Mouse (Mus musculus) MEL-GATA-1-ER (cell line): Measurements from ENCODE around the gene Npr3.
"Not testable (repeated sequence)": the region's sequence is repeated elsewhere in the genome, so short reads cannot be mapped to it uniquely, and the experiment has no call there.

ENCODE experiments used
- DNase-seq: peaks from one replicate; pipeline ENCODE4 v3.0.0-alpha.2; 2012; ENCODE audit warnings: low read depth; ENCODE audit errors: extremely low read depth

Gene Npr3

DNA sequence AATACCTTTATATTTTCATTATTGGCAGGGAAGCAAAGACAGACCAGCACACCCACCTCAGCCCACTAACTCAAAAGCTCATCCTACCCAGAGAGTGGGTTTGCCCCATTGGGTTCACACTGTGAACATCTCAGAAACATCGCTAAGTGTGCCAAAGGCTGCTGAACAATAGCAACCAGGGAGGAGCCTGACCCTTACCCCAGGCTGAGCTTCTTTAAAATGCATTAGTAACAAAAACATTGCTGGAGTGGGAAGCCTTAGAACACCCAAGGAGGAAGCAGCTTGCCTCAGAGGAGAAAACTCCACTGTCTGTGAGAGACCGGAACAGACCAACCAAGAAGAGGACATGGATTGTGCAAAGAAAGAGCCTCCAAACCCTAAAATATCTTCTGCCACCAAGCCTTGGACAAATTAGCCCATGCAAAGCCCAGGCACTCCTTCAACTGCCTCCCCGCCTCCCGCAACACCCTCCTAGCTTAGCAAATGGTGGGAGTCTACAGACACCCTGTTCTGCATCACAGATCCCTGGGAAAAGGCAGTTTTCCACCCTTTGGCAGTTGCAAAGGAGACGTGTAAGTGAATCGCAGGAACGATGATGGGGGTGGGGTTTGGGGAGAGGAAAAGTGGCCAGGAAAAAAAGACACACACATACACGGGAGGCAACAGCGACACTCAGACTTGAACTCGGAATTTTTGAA lies 24.4 kb downstream of the Npr3 start:
- no peak for DNase-seq

DNA sequence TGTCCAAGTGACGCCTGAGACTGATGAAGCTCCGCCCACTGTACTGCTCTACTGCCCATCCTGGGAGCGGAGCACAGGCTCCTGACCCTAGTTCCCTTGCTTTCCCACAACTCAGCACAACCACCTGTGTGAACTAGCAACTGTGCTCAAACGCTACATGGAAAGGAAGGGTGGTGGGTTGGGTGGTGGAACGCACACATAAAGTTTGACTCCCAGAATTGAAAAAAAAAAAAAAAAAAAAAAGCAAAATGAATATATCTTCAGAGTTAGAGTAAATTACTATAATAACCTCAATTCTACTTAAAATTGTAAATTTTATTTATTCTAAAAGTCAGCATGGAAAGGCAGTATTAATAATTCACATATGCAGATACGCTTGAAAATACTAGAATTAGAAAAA lies 25.3 kb downstream of the Npr3 start:
- no peak for DNase-seq

DNA sequence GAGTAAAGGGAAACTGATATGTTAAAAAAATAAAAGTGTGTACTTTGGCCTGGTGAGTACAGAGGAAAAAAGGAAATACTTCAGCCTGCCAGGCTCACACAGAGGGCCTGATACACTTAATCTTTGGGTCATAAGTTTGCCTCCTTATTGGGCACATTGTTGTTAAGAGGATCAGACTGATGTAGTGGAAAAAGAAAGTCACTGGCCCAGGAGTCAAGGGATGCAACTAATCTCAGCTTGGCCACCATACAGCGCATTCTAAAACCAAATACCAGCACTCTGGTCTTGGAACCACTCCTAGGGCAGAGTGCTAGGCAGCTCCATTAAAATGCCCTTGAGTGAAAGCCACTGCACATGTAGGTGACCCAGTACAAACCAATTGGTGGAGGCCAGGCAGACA lies 28.8 kb downstream of the Npr3 start:
- no peak for DNase-seq

DNA sequence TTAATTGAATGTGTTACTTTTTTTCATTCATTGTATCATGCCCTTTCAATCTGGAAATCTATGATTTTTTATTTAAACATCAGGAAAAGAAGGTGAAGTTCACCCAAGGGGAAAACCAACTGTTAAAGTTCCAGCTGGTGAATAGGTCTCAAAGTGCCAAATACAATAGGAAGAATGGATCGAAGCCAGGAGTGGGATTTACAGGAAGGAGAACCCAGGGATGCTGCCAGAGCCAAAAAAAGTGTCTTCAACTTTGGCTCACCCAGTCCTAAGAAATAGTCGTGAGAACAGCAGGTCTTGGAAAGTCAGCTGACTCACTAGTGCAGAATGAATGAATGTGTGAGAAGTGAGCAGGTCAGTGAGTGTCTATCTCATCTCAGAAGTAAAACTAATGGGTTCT lies 29.8 kb downstream of the Npr3 start:
- DNase-seq, result no peak

DNA sequence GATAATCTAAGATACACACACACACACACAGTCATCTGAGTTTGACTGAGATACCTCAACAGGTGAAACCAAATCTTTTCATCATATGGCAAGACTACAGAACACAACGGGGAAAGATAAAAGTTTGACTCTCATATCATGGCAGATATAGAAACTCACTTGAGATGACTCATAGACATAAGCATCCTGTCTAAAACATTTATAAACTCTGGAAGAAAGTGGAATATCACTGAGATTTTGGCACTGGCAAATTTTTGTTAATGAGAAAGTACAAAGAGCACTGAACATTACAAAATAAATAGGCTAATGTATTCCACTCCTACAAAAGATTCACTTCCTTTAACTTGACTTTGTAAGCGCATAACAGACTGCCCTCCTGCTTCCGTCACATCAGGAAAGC lies 40.2 kb downstream of the Npr3 start:
- no peak for DNase-seq

DNA sequence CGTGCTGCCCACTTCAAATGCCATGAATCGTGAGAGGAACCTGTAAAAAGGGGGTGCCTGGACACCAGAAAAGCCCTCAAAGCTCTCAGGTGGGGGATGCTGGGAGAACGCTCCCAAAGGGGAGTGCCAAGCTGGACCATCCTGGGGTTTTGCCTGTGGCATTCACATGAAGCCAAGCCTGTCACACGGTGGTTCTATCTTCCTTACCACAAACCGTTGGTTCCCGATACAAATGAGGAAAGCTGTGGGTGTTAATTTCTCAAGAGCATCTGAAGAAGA lies 43.6 kb downstream of the Npr3 start:
- no peak for DNase-seq

DNA sequence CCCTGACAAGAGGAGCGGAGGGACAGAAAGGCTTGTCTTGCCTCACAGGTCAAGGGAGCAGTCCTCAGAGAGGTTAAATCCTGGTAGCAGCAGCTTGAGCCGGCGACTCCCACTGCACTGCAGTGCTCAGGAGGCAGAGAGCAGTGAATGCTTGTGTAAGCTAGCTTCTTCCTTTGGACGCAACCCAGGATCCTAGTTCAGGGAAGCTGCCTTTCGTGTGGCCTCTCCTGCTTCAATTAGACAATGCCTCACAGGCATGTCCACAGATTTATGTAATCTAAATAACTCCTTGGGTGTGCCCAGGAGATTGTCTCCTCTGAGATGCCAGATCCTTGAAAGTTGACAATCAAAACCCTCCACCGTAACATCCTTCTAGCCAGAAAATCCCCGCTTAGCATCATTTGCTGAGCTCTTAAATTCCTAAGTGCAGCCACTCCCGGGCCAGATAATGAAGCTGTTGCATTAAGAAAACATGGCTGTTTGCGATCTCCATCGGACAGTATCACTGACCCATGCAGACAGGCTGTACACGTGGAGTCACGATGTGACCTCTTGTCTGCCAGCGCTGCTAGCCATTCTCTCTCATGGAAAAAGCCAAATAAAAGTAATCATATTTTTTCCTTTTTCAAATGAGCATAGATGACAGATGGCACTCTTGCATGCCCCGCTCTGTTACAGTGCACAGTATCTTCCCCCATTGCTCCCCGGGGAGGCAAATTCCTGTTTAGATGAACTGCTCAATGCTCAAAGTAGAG lies 44.1 kb downstream of the Npr3 start:
- DNase-seq, result no peak

DNA sequence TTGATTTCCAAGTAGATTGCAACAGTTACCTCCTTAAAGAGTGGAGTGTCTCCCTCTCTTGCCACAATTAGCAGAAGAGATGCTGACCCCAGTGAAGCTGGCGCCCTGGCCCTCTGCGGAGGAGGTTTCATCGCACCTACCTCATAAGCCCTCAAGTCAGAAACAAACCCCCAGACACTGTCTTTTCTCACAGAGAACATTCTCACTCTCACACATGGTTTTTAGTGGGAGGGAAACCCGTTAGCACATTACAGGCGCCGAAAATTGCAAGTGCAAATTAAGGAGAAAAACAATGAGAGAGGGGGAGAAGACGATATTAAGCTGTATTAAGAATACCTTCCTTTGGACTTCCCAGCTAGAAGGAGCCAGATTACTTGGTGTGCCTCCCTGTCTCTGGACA lies 44.8 kb downstream of the Npr3 start:
- DNase-seq, result no peak

DNA sequence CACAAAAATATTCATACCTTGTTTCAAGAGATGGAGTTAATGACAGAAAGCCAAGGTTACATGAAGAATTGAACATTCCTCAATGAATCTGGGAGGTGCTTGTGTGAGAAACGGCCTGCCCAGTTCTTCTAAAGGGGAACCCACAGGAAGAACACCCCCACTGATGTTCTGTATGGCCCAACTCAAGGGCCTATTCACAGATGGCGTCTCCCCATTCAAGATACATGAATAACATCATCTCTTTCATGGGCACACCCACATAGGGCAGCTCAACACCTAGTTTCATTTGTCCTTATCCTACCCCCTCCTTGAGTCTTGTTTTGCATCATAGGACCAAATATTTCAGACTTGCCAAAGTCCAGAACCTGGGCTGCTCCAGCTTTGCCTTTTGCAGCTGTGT lies 46.8 kb downstream of the Npr3 start:
- DNase-seq, result no peak

DNA sequence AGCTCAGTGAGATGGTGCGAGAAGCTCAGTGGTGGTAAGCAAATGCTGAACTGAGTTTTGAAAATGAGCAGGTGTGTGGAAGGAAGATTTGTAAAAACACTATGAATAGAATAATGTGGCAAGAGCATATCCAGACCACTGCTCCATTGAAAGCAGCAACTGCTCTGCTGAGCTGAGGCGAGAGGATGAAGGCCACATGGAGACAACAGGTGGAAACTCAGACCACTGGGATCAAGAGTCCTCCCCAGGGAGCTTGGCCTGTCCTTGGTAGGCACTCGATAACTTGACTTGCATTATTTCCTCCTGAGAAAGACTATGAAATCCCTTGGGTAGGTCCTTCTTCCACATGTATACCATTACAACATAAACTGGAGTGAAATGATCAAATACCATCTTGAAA lies 47.3 kb downstream of the Npr3 start:
- DNase-seq, result no peak

DNA sequence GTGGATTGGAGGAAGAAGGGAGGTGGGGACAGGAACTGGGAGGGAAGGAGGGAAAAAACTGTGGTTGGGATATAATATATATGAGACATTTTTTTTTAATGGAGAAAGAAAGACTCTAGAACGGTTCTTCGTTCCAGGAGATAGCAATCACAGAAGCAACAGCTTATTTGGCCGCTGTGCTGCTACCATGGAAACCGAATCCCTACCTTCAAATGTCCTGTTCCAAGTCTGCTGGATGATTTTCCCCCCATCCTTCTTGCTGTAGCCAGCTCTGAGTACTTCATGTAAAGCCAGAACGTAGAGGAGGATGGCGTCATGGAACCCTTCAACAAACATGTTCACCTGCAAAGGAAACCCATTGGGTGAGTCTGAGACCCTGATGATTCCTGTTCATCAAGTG lies 48.7 kb downstream of the Npr3 start:
- DNase-seq, result no peak

DNA sequence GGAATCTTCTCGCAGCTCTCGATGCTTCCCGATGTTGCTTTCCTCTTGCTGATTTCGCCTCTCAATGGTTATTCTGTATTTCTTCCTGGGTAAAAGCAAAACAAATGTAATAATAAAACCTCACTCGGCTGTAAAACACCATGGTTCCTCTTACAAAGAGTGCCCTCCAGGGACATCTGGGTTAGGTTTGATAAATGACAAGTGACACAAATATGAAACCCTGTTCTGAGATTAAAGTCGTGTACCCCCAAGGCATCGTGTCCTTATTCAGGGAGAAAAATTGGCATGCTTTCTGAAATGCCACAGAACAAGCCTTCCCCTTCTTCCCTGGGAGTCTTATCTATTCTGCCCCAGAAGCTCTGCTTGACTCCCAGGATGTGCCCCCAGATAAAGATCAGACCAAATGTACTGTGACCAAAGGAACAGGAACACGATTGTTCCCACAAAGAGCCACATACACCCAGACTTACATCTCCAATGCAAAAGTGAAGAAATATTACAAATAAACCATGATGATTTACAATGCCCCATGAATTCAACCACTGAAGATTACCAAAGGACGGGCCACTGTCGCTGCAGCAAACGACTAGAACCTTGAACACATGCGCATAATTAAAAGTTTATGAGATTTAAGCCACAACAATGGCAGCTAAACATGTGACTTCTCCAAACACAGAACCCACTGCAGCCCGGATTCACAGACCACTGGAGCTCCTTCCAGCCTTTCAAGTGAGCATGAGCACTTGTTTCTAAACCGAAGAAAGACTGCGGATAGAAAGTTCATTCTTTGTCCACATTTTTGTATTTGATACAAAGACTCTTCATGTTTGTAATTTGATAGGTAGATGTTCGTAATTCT lies 61.7 kb downstream of the Npr3 start:
- no peak for DNase-seq

DNA sequence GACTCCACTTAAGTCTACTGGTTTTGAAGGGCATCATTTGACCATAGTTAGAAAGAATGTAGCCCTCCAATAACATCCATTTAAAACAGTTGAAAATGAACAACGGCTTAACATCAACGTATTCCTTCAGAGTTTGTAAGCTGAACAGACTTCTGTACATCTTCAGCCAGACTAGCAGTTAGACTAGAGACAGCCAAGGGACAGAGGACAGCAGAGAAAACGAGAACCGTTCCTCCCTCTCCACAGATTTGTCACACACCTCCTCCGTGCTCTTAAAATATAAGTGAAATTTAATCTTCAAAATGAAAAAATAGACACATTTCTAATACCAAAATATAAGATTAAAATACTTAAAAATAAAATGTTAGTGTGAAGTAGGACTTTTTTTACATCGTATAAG lies 63.0 kb downstream of the Npr3 start:
- no peak for DNase-seq

DNA sequence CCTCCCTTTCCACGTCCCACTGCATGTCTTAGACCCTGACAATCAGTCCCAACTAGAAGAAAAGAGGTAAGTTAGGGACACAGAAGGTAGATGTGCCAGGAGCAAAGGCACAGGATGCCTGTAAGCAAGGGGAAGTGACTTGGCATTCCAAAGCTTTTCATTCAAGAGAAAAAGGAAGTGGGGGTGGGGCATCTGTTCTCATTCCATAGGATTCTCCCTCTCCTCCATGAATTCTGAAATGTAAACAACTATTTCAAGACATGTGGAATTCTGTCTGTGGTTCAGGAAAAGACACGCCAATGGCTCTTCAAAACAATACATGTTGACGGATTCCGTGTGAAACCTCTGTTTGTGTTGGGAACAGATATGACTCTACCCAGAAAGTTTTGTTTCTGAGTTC lies 65.3 kb downstream of the Npr3 start:
- no peak for DNase-seq

DNA sequence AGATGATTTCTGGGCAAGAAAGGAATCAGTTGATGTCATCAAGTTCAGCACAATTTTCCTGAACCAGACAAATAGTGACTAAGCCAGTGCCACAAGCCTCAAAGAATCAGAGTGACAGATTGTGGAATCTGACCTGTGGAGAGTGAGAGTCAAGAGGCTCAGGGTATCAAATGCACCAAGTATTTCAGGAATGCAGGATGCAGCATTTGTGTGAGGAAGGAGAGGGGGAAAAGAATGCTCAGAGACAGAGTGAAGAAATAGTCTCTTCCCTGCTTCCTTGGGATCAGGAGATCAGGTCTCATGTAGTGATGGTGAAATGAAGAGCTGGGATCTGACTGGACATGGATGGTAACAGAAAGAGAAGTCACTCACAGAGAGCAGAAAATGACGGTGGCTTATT lies 71.2 kb downstream of the Npr3 start:
- no peak for DNase-seq

DNA sequence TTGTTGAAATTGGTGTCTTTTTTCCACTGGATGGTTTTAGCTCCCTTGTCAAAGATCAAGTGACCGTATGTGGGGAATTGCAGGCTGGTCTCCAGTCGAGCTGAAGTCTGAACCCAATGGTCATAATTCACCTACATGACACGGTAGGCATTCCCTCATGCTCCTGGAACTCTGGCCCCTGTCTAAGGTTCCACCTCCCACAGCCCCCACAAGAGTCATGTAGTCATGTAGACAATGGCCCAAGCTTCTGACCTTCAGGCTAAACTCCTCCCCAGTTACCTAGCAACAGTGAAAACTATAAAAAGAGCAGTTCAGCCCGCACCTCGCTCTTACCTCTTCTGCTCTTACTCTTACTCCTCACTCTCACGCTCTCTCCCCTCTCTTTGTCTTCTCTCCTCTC lies 84.7 kb downstream of the Npr3 start:
- not testable (repeated sequence) for DNase-seq

DNA sequence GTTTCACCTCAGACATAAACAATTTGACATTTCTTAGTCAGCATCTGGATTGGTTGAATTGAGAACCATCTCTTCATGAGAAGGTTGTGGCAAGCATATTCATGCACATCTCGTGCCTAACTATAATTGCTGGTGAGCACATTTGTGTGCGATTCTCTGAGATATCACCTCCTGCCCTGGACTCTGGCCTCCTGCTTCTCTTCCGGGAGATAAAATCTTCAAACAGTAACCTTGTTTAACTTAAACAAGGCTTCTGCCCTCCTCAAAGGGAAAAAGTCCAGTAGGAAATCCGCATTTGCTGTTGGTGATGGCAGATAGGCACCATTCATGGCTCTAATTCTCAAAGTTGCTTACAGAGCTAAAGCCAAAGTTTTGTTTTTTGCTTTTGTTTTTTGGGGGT lies 91.5 kb downstream of the Npr3 start:
- DNase-seq, result no peak

DNA sequence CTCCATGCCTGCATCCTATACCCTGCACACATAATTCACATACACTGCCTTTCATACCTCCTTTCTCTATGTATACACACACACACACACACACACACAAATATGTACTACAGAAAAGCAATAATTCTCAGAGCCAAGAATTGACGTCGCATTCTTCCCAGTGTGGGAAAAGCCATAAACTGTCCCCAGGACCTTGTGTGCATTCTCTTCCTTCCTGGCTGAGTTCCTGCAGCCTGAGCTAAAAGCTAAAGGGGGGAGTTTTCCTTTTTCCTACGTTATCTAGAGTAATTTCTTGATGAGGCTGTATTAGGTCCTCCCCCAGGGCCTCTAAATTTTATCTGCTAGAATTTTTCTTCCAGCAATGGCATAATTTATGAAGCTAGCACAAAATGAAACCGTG lies 103.5 kb downstream of the Npr3 start:
- no peak for DNase-seq

DNA sequence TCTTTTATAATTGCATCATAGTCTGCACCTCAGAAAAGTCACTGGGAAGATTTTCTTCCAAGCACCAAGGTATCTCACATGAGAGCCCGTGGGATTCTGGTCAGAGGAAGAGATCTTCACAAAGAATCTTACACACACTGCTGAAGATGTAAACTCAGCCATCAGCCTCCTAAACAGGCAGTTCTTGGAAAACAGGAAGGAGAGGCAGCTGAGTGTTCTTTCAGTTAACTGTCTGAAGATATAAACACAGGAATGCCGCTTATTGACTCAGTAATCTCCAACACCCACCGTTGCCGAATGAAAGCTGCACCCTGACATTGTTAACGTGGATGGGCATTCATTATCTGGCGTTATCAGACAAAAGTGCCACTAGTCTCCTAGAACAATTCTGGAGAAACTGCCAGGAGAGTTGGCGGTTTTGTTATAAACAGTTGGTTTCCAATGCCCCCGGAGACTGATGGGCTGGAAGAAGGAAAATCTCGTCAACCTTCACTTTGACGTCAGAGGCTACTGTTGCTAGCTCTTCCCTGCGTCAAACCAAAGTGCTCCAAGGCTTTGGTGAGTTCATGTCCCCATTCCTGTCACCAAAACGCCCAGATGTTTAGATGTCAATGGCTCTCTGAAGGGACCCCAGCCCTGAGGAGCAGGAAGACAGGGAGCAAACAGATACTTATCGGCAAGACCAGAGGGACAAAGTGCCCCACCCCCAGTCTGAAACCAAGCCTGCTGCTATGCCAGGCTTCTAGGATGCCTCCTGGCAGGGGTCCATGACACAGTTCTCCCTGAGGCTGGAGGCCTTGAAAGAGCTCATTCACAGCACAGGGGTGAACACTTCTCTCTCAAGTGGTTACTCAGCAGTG lies 105.0 kb downstream of the Npr3 start:
- no peak for DNase-seq

DNA sequence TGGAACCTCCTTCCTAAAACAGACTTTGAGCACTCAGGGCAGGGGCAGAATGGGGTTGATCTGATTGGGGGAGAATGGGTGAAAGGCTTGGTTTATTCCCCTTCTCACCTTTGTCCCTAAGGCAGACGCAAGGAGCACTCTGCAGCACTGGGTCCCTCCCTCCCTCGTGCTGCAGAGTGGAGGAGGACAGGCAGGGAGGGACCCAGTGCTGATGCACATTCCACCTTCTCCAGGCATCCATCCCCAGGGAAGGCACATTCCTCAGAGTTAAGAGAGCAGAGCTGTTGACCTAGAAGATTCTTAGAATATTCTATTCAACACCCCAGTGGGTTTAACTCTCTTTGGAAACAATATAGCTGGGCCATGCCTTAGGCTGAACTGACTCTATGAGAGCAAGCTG lies 112.5 kb downstream of the Npr3 start:
- DNase-seq, result no peak
